17 mouse cellular contexts compared by ENCODE assay signal in the genomic region with DNA sequence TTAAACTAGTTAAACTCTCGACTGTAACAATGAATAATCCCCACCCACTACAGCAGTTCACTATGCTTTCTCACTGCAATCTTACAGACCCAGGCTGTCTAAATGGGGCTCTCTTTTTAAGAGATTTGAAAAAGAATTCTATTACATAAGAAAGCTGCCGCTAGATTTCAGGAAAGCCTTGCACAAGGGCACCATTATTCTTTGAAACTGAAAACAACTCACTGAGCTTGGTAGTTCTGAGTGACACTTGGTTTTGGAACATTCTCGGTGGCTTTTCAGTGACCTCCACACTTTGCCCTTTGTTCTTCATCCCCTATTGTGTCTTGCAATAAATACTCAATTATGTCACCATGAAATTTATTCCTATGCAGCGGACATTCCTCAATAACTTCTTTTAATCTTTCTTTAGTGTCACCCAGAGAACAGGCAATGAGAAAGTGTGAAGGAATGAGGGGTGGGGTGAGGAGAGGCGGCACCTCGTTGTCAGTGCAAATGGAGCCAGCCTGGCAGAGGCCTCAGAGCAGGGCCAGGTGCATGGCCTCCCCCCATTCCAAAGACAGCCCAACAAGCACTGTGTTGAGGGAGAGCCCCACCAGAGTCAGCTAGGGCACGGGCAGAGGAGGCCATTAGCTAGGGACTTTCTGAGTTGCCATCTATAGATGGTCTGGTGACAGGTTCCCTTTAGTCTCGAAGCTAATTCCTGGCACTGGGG.
DNase-seq lines count a peak whose midpoint lies in the region; ATAC-seq lines count a peak whose summit lies in the region.
"Had no signal": no experiment of that assay in that cellular context is flagged by ENCODE, and none has a peak within 500 bp of the region (broad histone marks: within the 10 kb centered on the region; RNA-seq: fewer than 3 reads in every experiment).

No protein-coding gene starts in this region.

- H3K27me3 ChIP-seq in heart, embryonic 13.5 days (replicated peaks), result no peaks in the 10 kb centered on the region
- H3K27me3 ChIP-seq in hindbrain, embryonic 12.5 days, result peaks cover 4% of the 10 kb centered on the region; the same call in 1 of the 2 replicates
- H3K27me3 ChIP-seq: Patski had no signal

- H3K4me3 ChIP-seq in heart, embryonic 13.5 days, result no peak overlapping the region
- H3K4me3 ChIP-seq in hindbrain, embryonic 12.5 days, result no peak overlapping the region

- H3K9ac ChIP-seq in heart, embryonic 13.5 days, result no peak overlapping the region
- H3K9ac ChIP-seq in hindbrain, embryonic 12.5 days, result no peak overlapping the region

- 65% methylated on average over 8 of the region's 8 CpGs for WGBS in heart, embryonic 13.5 days
- 26% methylated on average over 8 of the region's 8 CpGs for WGBS in hindbrain, embryonic 12.5 days

- H3K4me2 ChIP-seq in heart, embryonic 13.5 days, result no peak overlapping the region
- no peak overlapping the region for H3K4me2 ChIP-seq in hindbrain, embryonic 12.5 days (replicated peaks)
- H3K4me2 ChIP-seq: liver, embryonic 11.5 days had no signal

- no peaks in the 10 kb centered on the region for H3K9me3 ChIP-seq in heart, embryonic 13.5 days
- no peaks in the 10 kb centered on the region for H3K9me3 ChIP-seq in hindbrain, embryonic 12.5 days (replicated peaks)

- no peak for ATAC-seq in heart, embryonic 13.5 days (ENCODE audit: extremely low read depth, insufficient number of reproducible peaks, low FRiP score, low TSS enrichment)
- ATAC-seq in hindbrain, embryonic 12.5 days (ENCODE audit: low FRiP score), result peak; percentile 69
- ATAC-seq: Patski had no signal

- H3K27ac ChIP-seq in heart, embryonic 13.5 days (replicated peaks), result peak overlapping the region; percentile 26; the same call in 1 of the 2 replicates
- H3K27ac ChIP-seq in hindbrain, embryonic 12.5 days, result peak overlapping the region; percentile 3; the same call in 1 of the 2 replicates
- H3K27ac ChIP-seq: macrophage had no signal

- peaks cover 36% of the 10 kb centered on the region for H3K4me1 ChIP-seq in heart, embryonic 13.5 days
- peaks cover 30% of the 10 kb centered on the region for H3K4me1 ChIP-seq in hindbrain, embryonic 12.5 days

- no peak for DNase-seq in heart, postnatal 14 days
- peak; percentile 46 for DNase-seq in thymus, postnatal 14 days
- DNase-seq in thymus, adult 18-20 months, result no peak
- DNase-seq in thymus, postnatal 4 days, result peak; percentile 45
- no peak for DNase-seq in kidney, postnatal 14 days
- no peak for DNase-seq in testis, postnatal 10 days (ENCODE audit: low spot score)
- DNase-seq: adrenal gland, postnatal 10 days; cerebellum, adult 11-12 months; gastrocnemius, postnatal 10 days; heart, postnatal 36 days; kidney, adult 8-10 months; layer of hippocampus, postnatal 36 days had no signal

- H3K36me3 ChIP-seq in heart, embryonic 13.5 days, result peaks cover 43% of the 10 kb centered on the region
- H3K36me3 ChIP-seq in hindbrain, embryonic 12.5 days, result peaks cover 32% of the 10 kb centered on the region

- intact Hi-C loops in heart, postnatal 14 days (cut with DNase I), result loop anchor here (5.0 kb wide), 1 partner anchor 257 kb away; no protein-coding TSS in a partner anchor

Comparison
In these comparisons a context has a peak if more than half of its experiments do, and no peak if none do; other contexts are left out.
1. DNase-seq: peak in thymus, postnatal 14 days (single experiment) and thymus, postnatal 4 days (single experiment); none in heart, postnatal 14 days (0 of 2), thymus, adult 18-20 months (0 of 2), kidney, postnatal 14 days (single experiment) and testis, postnatal 10 days (single experiment).